In the genomic region with DNA sequence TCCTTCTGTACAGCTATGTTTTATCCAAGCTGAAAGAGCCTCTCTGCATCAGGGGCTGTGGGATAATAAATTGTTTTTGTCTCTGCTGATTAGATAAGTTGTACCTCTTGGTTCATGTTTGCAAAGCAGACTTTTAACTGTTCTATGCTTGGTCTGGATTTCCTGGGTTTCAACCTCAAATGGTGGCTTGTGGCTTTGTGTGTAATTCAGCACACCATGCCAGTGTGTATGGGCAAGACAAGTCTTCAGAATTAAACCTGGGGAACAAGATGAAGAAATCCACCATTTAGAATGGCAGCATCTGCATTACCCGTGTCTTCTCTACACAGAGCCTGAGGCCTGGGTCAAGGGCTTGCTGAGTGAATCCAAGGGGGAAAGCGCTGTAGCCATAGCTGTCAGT, we compare ENCODE assay signal across 17 mouse cellular contexts.
"Had no signal": no experiment of that assay in that cellular context is flagged by ENCODE, and none has a peak within 500 bp of the region (broad histone marks: within the 10 kb centered on the region; RNA-seq: fewer than 3 reads in every experiment).

No protein-coding gene starts in this region.

- H3K4me3 ChIP-seq: layer of hippocampus, adult 2 months; limb, embryonic 12.5 days; liver, embryonic 13.5 days; lung, embryonic 15.5 days; midbrain, embryonic 13.5 days; myocyte; neural tube, embryonic 12.5 days had no signal

- H3K36me3 ChIP-seq: limb, embryonic 12.5 days; liver, embryonic 13.5 days; lung, embryonic 15.5 days; midbrain, embryonic 13.5 days; neural tube, embryonic 12.5 days had no signal

- H3K27me3 ChIP-seq: liver, embryonic 13.5 days; neural tube, embryonic 12.5 days had no signal

- H3K4me2 ChIP-seq: limb, embryonic 12.5 days; liver, embryonic 13.5 days; lung, embryonic 15.5 days; midbrain, embryonic 13.5 days; neural tube, embryonic 12.5 days had no signal

- DNase-seq: kidney, adult 8-10 months; kidney, postnatal 4 days; liver; liver, embryonic 13.5 days; liver, postnatal 0 days; lung, postnatal 14 days; right cerebral cortex, postnatal 4 days; spleen, adult 18-20 months; thymus, postnatal 14 days had no signal

- H3K9me3 ChIP-seq: limb, embryonic 12.5 days; liver, embryonic 13.5 days; lung, embryonic 15.5 days; midbrain, embryonic 13.5 days; neural tube, embryonic 12.5 days had no signal

- H3K4me1 ChIP-seq: neural tube, embryonic 12.5 days had no signal

- ATAC-seq: liver, postnatal 0 days; midbrain, embryonic 13.5 days had no signal

- H3K27ac ChIP-seq: kidney, postnatal 0 days; layer of hippocampus, adult 2 months; limb, embryonic 12.5 days; liver, embryonic 13.5 days; lung, embryonic 15.5 days; macrophage; midbrain, embryonic 13.5 days; neural tube, embryonic 12.5 days had no signal

- H3K9ac ChIP-seq: limb, embryonic 12.5 days; liver, embryonic 13.5 days; liver, postnatal 0 days; lung, embryonic 15.5 days; midbrain, embryonic 13.5 days; neural tube, embryonic 12.5 days had no signal
